Mouse (Mus musculus): ENCODE results near the gene Phf3.

DNA sequence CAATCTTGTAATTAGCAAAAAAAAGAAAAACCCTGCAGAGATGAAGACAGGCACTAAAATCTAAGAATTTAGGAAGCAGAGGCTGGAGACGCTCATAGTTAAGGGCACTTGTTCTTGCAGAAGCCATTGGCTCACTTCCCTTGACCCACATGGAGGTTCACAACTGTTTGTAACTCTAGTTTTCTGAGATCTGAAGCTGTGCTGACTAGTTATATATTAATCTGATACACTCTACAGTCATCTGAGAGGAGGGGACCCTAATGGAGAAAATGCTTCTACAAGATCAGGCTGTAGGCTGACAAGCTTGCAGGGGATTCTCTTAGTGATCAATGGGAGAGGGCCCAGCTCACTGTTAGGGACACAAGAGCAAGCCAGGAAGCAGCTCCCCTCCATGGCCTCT, 58.1 kb downstream of the Phf3 start:
- TF ChIP-seq CTCF (IDR thresholded peaks at IDR 0.05; ENCODE audit: insufficient read depth, low read depth, low read length) (no peak), POLR2A (IDR thresholded peaks at IDR 0.05; ENCODE audit: insufficient read depth, low read depth, low read length) (no peak)
